Mouse (Mus musculus): ENCODE results near the gene Oas1e. TPM values are rescaled to one million over a fixed set of nuclear protein-coding genes. Genes with fewer than 3 reads are reported as not detected.
"Not testable (repeated sequence)": the region's sequence is repeated elsewhere in the genome, so short reads cannot be mapped to it uniquely, and the experiment has no call there.

The Oas1e gene
- 0.15 and 0.20 TPM in 2 replicates for polyA plus RNA-seq (2015; fragmentation: Nextera tagmentation; extraction: Ambion mirVana)

DNA sequence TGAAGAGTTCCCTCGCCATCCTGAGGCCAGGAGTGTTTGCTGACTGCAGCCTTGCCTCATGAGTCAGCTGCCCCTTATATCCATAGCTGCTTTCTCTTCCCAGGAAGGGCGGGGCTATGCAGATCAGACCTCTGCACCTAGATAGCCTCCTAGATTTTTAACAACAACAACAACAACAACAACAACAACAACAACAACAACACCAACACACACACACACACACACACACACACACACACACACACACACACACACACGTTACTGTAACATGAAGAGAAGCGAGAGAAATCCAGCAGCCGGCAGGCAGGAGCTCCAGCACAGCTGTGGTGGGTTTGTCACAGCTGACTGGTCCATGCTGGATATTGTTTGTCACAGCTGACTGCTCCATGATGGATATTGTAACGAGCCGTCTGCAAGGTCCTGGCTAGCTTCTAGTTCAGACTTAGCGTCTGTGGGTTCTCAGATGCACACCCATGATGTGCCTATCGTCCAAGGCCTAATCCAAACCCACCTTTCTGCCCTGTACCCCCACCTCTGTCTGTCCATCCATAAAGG is at the start of gene Oas1e:
TSS of gene Oas1e (minus strand) at position 51 of the 555 bp plus-strand sequence.
- not testable (repeated sequence) for DNase-seq; H3K4me2 ChIP-seq (ENCODE audit: low read depth, low read length); H3K4me3 ChIP-seq (ENCODE audit: low read depth, low read length); ATAC-seq; H3K9ac ChIP-seq (replicated peaks); H3K4me1 ChIP-seq (ENCODE audit: insufficient read depth); H3K27ac ChIP-seq (ENCODE audit: low read depth); H3K36me3 ChIP-seq (replicated peaks; ENCODE audit: insufficient read depth, low read length); H3K9me3 ChIP-seq (ENCODE audit: low read length); H3K27me3 ChIP-seq (ENCODE audit: insufficient read depth, low read length)
- 66% methylated on average over 9 of the region's 9 CpGs for WGBS (ENCODE audit: insufficient replicate concordance)

DNA sequence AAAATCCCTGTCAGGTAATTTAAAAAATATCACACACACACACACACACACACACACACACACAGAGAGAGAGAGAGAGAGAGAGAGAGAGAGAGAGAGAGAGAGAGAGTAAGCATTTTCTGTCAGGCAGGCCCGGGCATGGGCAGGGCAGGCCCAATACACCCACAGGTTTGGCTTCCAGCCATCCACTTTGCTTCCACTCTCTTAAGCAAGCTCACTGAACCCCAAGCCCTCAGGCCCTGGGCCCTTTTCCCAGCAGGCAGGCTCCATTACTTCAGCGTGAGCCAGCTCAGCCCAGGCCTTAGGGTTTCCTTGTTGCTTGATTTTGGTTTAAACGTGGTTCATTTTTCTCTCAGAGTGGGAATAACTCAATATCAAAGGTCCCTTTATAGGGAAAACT is 49.4 kb upstream of the Oas1e start:
- no peak overlapping the region for H3K27ac ChIP-seq (ENCODE audit: low read depth)
- TF ChIP-seq CTCF (IDR thresholded peaks at IDR 0.05; ENCODE audit: low read depth) (no peak), EP300 (IDR thresholded peaks at IDR 0.05; ENCODE audit: low read depth) (no peak)
- DNase-seq (no peak), ATAC-seq (no peak)
- no peaks in the 10 kb centered on the region for H3K4me1 ChIP-seq (ENCODE audit: insufficient read depth)
- no peak overlapping the region for H3K9ac ChIP-seq (replicated peaks)
- no peaks in the 10 kb centered on the region for H3K27me3 ChIP-seq (ENCODE audit: insufficient read depth, low read length)
- H3K9me3 ChIP-seq (ENCODE audit: low read length) = no peaks in the 10 kb centered on the region
- no peaks in the 10 kb centered on the region for H3K36me3 ChIP-seq (replicated peaks; ENCODE audit: insufficient read depth, low read length)
- 72% methylated on average over 3 of the region's 3 CpGs for WGBS (ENCODE audit: insufficient replicate concordance)
- no peak overlapping the region for H3K4me3 ChIP-seq (ENCODE audit: low read depth, low read length)
- H3K4me2 ChIP-seq (ENCODE audit: low read depth, low read length) = no peak overlapping the region

DNA sequence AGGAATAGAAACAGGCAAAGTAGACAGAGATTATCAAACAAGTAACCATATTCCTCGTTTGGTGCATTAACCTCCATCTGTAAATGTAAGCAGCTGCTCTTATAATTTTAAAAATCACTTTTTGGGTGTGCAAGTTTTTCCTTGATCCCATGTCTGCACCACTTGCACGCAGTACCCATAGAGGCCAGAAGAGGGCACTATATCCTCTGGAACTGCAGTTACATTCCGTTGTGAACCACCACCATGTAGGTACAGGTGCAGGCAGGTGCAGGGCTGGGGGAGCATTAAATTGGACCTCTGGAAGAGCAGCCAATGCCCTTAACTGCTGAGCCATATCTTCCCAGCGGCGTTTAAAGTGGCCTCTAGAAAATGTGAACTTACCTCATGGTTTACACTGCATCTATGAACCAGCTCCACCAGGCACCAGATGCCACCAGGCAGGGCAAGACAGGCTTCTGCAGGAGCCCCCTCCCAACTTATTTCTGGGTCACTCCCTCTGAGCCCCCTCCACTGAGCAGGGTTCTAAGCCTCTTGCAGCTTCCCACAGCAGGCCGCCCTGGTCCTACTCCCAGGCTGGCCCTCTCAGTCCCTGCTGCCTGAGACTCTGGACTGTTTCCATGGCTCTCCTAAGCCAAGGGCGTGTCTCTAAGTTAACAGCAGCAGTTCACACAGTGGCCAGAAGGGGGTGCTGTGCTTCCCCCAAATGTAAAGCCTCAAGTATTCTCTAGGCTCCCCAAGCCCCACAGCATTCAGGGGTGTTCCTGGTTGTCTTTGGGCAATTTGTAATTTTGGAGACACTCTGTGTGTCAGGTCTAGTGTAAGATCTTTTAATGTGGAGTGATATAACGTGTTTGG is 41.6 kb upstream of the Oas1e start:
- ATAC-seq (no peak), DNase-seq (peak; percentile 69)
- TF ChIP-seq CTCF (IDR thresholded peaks at IDR 0.05; ENCODE audit: low read depth) (peak; percentile 82), EP300 (IDR thresholded peaks at IDR 0.05; ENCODE audit: low read depth) (no peak)
- Histone ChIP-seq H3K4me3 (ENCODE audit: low read depth, low read length) (no peak overlapping the region), H3K27ac (ENCODE audit: low read depth) (no peak overlapping the region), H3K9ac (replicated peaks) (no peak overlapping the region), H3K9me3 (ENCODE audit: low read length) (no peaks in the 10 kb centered on the region), H3K4me1 (ENCODE audit: insufficient read depth) (no peaks in the 10 kb centered on the region), H3K36me3 (replicated peaks; ENCODE audit: insufficient read depth, low read length) (no peaks in the 10 kb centered on the region), H3K27me3 (ENCODE audit: insufficient read depth, low read length) (peaks cover 6% of the 10 kb centered on the region; the same call in 1 of the 2 replicates), H3K4me2 (ENCODE audit: low read depth, low read length) (no peak overlapping the region)
- WGBS (ENCODE audit: insufficient replicate concordance) = 10% methylated on average over 8 of the region's 8 CpGs

DNA sequence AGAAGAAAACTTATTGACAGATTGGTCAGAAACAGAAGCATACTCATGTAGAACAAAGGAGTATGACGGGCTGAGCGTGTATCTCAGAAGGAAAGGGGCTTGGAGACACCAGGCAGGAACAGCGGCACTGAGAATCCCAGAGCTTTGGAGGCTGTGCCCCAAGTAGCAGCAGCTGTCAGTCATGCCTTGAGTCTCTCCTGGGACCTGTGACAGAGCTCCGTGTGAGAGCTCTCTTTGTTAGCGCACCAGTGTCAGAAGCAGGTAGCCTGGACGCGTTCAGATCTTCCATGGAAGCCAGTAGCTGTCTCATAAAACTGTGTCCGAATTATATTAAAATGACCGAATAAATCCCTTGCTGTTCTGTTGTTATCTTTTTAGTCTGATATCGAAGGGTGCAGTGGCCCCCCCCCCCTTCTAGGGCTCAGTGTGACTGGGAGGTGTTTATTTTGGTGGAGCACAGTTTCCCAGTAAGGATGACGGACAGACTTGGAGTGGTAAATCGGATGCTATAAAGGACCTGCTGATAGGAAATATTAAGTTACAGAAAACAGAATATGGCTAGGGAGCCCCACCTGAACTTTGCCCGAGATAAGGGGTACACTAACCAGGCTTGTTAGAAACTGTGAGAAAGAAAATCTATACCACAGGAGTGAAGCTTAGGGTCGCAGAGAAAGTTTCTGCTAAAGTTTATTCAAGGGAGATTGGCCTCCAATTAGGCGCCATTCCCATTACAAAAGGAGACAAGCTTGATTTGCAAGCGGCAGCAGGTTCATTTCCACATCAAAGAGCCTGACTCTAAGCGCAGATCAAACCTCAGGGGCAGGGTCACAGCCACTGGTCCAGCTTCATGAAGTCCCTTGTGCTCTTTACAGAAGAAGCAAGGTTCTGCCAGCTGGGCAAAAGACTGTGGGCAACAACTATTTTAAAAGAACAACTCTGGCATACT is 38.3 kb upstream of the Oas1e start:
- ATAC-seq = no peak
- H3K9me3 ChIP-seq (ENCODE audit: low read length) = no peaks in the 10 kb centered on the region
- no peak for DNase-seq
- no peaks in the 10 kb centered on the region for H3K4me1 ChIP-seq (ENCODE audit: insufficient read depth)
- H3K4me3 ChIP-seq (ENCODE audit: low read depth, low read length) = no peak overlapping the region
- no peak overlapping the region for H3K9ac ChIP-seq (replicated peaks)
- H3K4me2 ChIP-seq (ENCODE audit: low read depth, low read length) = no peak overlapping the region
- H3K27me3 ChIP-seq (ENCODE audit: insufficient read depth, low read length) = peaks cover 6% of the 10 kb centered on the region; the same call in 1 of the 2 replicates
- no peak for TF ChIP-seq EP300 (IDR thresholded peaks at IDR 0.05; ENCODE audit: low read depth)
- TF ChIP-seq CTCF (IDR thresholded peaks at IDR 0.05; ENCODE audit: low read depth) = no peak
- H3K36me3 ChIP-seq (replicated peaks; ENCODE audit: insufficient read depth, low read length) = no peaks in the 10 kb centered on the region
- H3K27ac ChIP-seq (ENCODE audit: low read depth) = no peak overlapping the region
- WGBS (ENCODE audit: insufficient replicate concordance) = 15% methylated on average over 17 of the region's 17 CpGs

DNA sequence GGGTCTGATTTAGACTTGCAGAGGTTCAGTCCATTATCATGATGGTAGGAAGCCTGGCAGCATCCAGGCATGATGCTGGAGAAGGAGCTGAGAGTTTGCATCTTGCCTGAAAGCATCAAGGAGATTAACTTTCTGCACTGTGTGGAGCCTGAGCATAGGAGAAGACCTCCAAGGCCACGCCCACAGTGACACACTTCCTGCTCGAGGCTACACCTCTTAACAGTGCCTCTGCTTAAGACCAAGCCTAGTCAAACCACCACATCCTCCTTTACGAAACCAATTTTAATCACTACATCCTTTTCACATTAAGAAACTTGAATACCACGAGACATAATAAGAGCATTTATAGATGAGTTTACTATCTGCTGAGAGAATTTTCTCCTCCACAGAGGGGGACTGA is 35.7 kb upstream of the Oas1e start:
- ATAC-seq (no peak), DNase-seq (no peak)
- Histone ChIP-seq H3K4me3 (ENCODE audit: low read depth, low read length) (no peak overlapping the region), H3K27ac (ENCODE audit: low read depth) (no peak overlapping the region), H3K4me1 (ENCODE audit: insufficient read depth) (no peaks in the 10 kb centered on the region), H3K4me2 (ENCODE audit: low read depth, low read length) (no peak overlapping the region), H3K27me3 (ENCODE audit: insufficient read depth, low read length) (peaks cover 6% of the 10 kb centered on the region; the same call in 1 of the 2 replicates), H3K36me3 (replicated peaks; ENCODE audit: insufficient read depth, low read length) (no peaks in the 10 kb centered on the region), H3K9ac (replicated peaks) (no peak overlapping the region), H3K9me3 (ENCODE audit: low read length) (no peaks in the 10 kb centered on the region)
- no peak for TF ChIP-seq EP300 (IDR thresholded peaks at IDR 0.05; ENCODE audit: low read depth)
- WGBS (ENCODE audit: insufficient replicate concordance) = 50% methylated on average over 4 of the region's 4 CpGs

DNA sequence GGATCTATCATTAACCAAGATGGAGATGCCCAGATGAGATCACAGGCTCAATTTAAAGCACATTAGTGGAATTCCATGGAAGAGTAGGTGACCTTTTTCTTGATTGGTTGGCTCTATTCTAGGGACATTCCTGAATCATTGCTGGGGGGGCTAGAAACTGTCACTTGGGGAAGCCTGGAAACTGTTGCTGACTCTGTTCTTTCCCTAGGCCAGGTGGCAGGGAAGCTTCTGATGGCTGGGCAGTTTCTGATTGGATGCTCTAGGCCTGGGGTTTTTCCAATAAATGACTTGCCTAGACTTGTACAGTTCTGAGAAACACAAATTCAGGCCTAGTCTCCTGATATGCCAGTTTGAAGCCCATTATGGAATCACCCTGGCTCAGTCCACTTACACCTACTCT is 23.7 kb upstream of the Oas1e start:
- Histone ChIP-seq H3K4me2 (ENCODE audit: low read depth, low read length) (no peak overlapping the region), H3K4me3 (ENCODE audit: low read depth, low read length) (no peak overlapping the region), H3K36me3 (replicated peaks; ENCODE audit: insufficient read depth, low read length) (peaks cover 33% of the 10 kb centered on the region), H3K27me3 (ENCODE audit: insufficient read depth, low read length) (no peaks in the 10 kb centered on the region), H3K9me3 (ENCODE audit: low read length) (no peaks in the 10 kb centered on the region), H3K9ac (replicated peaks) (no peak overlapping the region), H3K4me1 (ENCODE audit: insufficient read depth) (0 out of 2 replicates have a peak, but pooled peaks cover 3% of the 10 kb centered on the region), H3K27ac (ENCODE audit: low read depth) (no peak overlapping the region)
- DNase-seq (no peak), ATAC-seq (no peak)
- TF ChIP-seq EP300 (IDR thresholded peaks at IDR 0.05; ENCODE audit: low read depth) (no peak), CTCF (IDR thresholded peaks at IDR 0.05; ENCODE audit: low read depth) (no peak)

Measured in liver, postnatal 0 days (tissue).